Mouse (Mus musculus): Measurements from ENCODE around the gene Polr1d. TPM values are rescaled to one million over a fixed set of nuclear protein-coding genes. Genes with fewer than 3 reads are reported as not detected.

Polr1d gene
- polyA plus RNA-seq, 1 experiment: 85.0 TPM

GRCm38 (mm10) chr5:147077305-147078034 is 620 bp downstream of the Polr1d start:
- peak overlapping the region; percentile 38 for H3K27ac ChIP-seq (ENCODE audit: insufficient read depth, low read length)
- H3K4me1 ChIP-seq (ENCODE audit: control insufficient read depth, insufficient read depth, low read length): peaks cover 12% of the 10 kb centered on the region; the same call in 1 of the 2 replicates
- peak overlapping the region; percentile 61 for H3K4me3 ChIP-seq (replicated peaks; ENCODE audit: insufficient read depth, low read depth, low read length)
- peak; percentile 94 for DNase-seq
- H3K27me3 ChIP-seq (ENCODE audit: control insufficient read depth, insufficient read depth, low read length): no peaks in the 10 kb centered on the region
- peak; percentile 48; the same call in 1 of the 2 replicates for TF ChIP-seq POLR2A (IDR thresholded peaks at IDR 0.05; ENCODE audit: borderline replicate concordance, insufficient read depth, low read length)
- TF ChIP-seq CTCF (IDR thresholded peaks at IDR 0.05; ENCODE audit: borderline replicate concordance, insufficient read depth, low read depth, low read length): no peak
- WGBS: under 1% methylated on average over 57 of the region's 57 CpGs

DNA sequence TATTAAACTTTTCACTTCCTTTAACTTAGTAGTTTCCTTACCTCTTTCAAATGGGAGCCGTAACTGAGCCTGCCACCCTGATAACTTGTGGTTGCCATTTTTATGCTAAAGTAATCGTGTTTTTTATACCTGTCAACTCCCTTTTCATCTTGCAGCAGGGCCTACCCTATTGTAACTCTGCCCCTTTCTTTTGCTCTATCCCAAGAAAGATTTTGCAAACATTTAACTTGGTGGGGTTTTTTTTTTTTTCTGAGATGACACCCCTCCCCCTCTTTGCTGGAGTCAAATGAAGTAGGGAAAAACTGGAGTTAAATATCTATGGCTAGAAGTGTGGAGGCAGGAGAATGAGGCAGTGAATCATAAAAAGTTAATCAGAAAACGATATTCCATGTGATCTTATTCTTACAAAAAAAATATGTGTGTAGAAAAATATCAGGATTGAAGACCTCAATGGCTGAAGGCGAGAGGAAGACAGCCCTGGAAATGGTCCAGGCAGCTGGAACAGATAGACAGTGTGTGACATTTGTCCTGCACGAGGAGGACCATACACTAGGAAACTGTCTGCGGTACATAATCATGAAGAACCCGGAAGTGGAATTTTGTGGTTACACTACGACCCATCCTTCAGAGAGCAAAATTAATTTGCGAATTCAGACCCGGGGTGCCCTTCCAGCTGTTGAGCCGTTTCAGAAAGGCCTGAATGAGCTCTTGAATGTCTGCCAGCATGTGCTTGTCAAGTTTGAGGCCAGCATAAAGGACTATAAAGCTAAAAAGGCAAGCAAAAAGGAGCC is 1.5 kb downstream of the Polr1d start:
- Histone ChIP-seq H3K27me3 (ENCODE audit: control insufficient read depth, insufficient read depth, low read length) (no peaks in the 10 kb centered on the region), H3K27ac (ENCODE audit: insufficient read depth, low read length) (0 out of 2 replicates have a peak overlapping the region, but pooled peaks have one; percentile 38), H3K4me3 (replicated peaks; ENCODE audit: insufficient read depth, low read depth, low read length) (peak overlapping the region; percentile 61), H3K4me1 (ENCODE audit: control insufficient read depth, insufficient read depth, low read length) (peaks cover 12% of the 10 kb centered on the region; the same call in 1 of the 2 replicates)
- WGBS: 22% methylated on average over 11 of the region's 11 CpGs
- TF ChIP-seq CTCF (IDR thresholded peaks at IDR 0.05; ENCODE audit: borderline replicate concordance, insufficient read depth, low read depth, low read length) (no peak), POLR2A (IDR thresholded peaks at IDR 0.05; ENCODE audit: borderline replicate concordance, insufficient read depth, low read length) (no peak)
- DNase-seq: no peak

DNA sequence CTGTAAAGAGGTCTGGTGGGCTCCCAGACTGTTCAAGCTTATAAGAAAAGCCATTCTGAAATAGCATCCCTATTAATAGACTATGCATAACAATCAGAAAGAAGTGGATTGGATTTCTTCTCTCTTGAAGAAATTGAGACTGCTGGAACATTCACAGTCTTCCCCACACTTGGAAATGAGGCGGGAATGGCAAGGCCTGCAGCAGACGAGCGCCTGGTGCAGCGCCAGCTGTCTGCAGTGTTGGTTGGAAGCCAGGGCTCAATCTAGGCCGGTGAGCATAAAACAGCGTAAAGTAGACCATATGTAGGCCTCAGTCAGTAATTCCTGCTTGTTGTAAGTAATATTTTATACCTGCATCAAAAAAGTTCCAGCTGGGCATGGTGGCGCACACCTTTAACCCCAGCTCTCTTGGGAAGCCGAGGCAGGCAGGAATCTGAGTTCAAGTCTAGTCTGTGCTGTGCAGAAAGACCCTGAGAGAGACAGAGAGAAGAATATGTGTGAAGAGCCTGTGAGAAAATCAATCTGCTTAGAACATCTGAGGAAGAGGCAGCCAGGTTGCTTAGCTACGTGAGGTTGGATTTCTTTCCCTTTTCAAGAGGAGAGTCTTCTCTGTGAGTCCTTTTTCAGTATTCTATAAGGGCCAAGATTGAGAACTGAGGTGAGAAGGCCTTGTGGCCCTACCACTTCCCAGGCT is 8.5 kb downstream of the Polr1d start:
- Histone ChIP-seq H3K4me1 (ENCODE audit: control insufficient read depth, insufficient read depth, low read length) (peaks cover 43% of the 10 kb centered on the region), H3K4me3 (replicated peaks; ENCODE audit: insufficient read depth, low read depth, low read length) (no peak overlapping the region), H3K27me3 (ENCODE audit: control insufficient read depth, insufficient read depth, low read length) (no peaks in the 10 kb centered on the region), H3K27ac (ENCODE audit: insufficient read depth, low read length) (peak overlapping the region; percentile 71)
- WGBS: 9% methylated on average over 9 of the region's 9 CpGs
- no peak for TF ChIP-seq POLR2A (IDR thresholded peaks at IDR 0.05; ENCODE audit: borderline replicate concordance, insufficient read depth, low read length)
- TF ChIP-seq CTCF (IDR thresholded peaks at IDR 0.05; ENCODE audit: borderline replicate concordance, insufficient read depth, low read depth, low read length): no peak
- peak; percentile 91 to 93 for DNase-seq

DNA sequence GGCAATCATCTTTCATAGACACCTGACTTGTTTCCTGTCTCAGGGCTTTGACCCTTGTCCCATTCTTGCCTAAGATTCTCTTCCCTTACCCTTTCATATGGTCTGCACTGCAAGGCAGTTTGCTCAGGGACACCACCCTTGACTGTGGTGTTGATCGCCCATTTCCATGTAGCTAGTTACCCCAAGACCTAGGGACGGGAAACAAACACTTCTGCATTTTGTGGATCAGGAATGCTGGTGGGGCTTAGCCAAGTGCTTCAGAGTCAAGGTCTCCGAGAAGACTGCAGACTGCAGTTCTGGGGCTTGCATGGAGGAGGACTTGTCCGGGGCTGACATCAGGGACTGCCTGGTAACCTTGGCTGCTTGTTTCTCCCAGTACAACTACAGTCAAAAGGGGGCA is 10.0 kb downstream of the Polr1d start:
- WGBS: 88% methylated on average over 4 of the region's 4 CpGs
- Histone ChIP-seq H3K27ac (ENCODE audit: insufficient read depth, low read length) (peak overlapping the region; percentile 36), H3K4me1 (ENCODE audit: control insufficient read depth, insufficient read depth, low read length) (peaks cover 46% of the 10 kb centered on the region), H3K4me3 (replicated peaks; ENCODE audit: insufficient read depth, low read depth, low read length) (no peak overlapping the region), H3K27me3 (ENCODE audit: control insufficient read depth, insufficient read depth, low read length) (no peaks in the 10 kb centered on the region)
- TF ChIP-seq POLR2A (IDR thresholded peaks at IDR 0.05; ENCODE audit: borderline replicate concordance, insufficient read depth, low read length): no peak
- peak; percentile 22; the same call in 1 of the 2 replicates for TF ChIP-seq CTCF (IDR thresholded peaks at IDR 0.05; ENCODE audit: borderline replicate concordance, insufficient read depth, low read depth, low read length)
- no peak for DNase-seq

GRCm38 (mm10) chr5:147089836-147090235 is 13.0 kb downstream of the Polr1d start:
- 47% methylated on average over 3 of the region's 3 CpGs for WGBS
- TF ChIP-seq CTCF (IDR thresholded peaks at IDR 0.05; ENCODE audit: borderline replicate concordance, insufficient read depth, low read depth, low read length): no peak
- TF ChIP-seq POLR2A (IDR thresholded peaks at IDR 0.05; ENCODE audit: borderline replicate concordance, insufficient read depth, low read length): no peak
- no peaks in the 10 kb centered on the region for H3K27me3 ChIP-seq (ENCODE audit: control insufficient read depth, insufficient read depth, low read length)
- peak in 1 of 2 experiments; percentile 24 for DNase-seq
- H3K4me3 ChIP-seq (replicated peaks; ENCODE audit: insufficient read depth, low read depth, low read length): no peak overlapping the region
- peak overlapping the region; percentile 58; the same call in 1 of the 2 replicates for H3K27ac ChIP-seq (ENCODE audit: insufficient read depth, low read length)
- peaks cover 50% of the 10 kb centered on the region for H3K4me1 ChIP-seq (ENCODE audit: control insufficient read depth, insufficient read depth, low read length)

DNA sequence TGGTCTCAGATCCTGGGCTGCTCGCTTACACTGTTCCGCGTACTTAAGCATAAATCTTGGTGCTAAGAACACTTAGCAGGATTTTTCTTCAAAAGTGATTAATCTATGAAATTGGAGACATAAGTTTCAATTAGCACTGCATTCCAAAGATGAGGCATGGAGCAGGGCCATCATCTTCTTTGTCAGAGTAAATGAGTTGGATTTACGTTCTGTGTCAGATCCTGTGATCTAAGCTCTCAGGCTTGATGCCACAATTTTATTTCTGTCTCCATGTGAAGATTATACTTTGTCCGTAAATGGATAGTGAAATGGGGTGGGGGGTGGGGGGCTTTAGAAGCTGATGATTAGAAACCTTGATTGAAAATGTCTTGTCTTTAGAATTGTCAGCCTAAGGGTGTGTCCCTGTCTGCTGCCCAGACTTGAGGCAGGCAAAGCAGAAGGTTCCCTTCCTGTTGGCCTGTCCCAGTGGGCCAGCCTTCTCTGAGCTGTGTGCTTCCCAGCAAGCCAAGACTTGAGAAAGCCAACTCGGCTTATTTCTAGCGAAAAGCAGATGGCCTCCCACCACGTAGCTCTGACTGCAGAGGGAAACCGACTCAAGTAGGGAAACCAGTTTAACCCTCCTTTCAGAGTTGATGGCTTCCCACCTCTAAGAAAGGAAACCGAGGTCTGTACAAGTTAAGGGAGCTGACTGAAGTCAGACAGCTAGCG is 13.6 kb downstream of the Polr1d start:
- Histone ChIP-seq H3K4me3 (replicated peaks; ENCODE audit: insufficient read depth, low read depth, low read length) (no peak overlapping the region), H3K4me1 (ENCODE audit: control insufficient read depth, insufficient read depth, low read length) (peaks cover 51% of the 10 kb centered on the region), H3K27me3 (ENCODE audit: control insufficient read depth, insufficient read depth, low read length) (no peaks in the 10 kb centered on the region), H3K27ac (ENCODE audit: insufficient read depth, low read length) (peak overlapping the region; percentile 83)
- DNase-seq: peak; percentile 83 to 93
- no peak for TF ChIP-seq CTCF (IDR thresholded peaks at IDR 0.05; ENCODE audit: borderline replicate concordance, insufficient read depth, low read depth, low read length)
- TF ChIP-seq POLR2A (IDR thresholded peaks at IDR 0.05; ENCODE audit: borderline replicate concordance, insufficient read depth, low read length): no peak
- 33% methylated on average over 11 of the region's 11 CpGs for WGBS

- 85% methylated on average over 7 of the region's 7 CpGs for WGBS
These were observed 15.6 kb downstream of the Polr1d start for GRCm38 (mm10) chr5:147092448-147092847.

More at GRCm38 (mm10) chr5:147092448-147092847, 15.6 kb downstream of the Polr1d start:
- H3K27me3 ChIP-seq (ENCODE audit: control insufficient read depth, insufficient read depth, low read length): no peaks in the 10 kb centered on the region
- H3K4me1 ChIP-seq (ENCODE audit: control insufficient read depth, insufficient read depth, low read length): peaks cover 37% of the 10 kb centered on the region
- no peak overlapping the region for H3K27ac ChIP-seq (ENCODE audit: insufficient read depth, low read length)
- H3K4me3 ChIP-seq (replicated peaks; ENCODE audit: insufficient read depth, low read depth, low read length): no peak overlapping the region
- TF ChIP-seq CTCF (IDR thresholded peaks at IDR 0.05; ENCODE audit: borderline replicate concordance, insufficient read depth, low read depth, low read length): no peak
- TF ChIP-seq POLR2A (IDR thresholded peaks at IDR 0.05; ENCODE audit: borderline replicate concordance, insufficient read depth, low read length): no peak
- DNase-seq: no peak
